Mouse (Mus musculus) CH12.LX (cell line): ENCODE results near the gene Hist1h2af. TPM values are rescaled to one million over a fixed set of nuclear protein-coding genes. Genes with fewer than 3 reads are reported as not detected.
A peak's percentile ranks its signal among the peaks of the same experiment; 100 is the strongest.

ENCODE experiments used
- DNase-seq: peaks from one replicate; pipeline ENCODE4 v3.0.0-alpha.2; 2013; ENCODE audit errors: extremely low read depth
- H3K27ac ChIP-seq: 2 replicates; pipeline ENCODE4 v1.5.1; 2012; ENCODE audit warnings: low read depth, mild to moderate bottlenecking, control low read depth, moderate library complexity; ENCODE audit not compliant: insufficient read depth
- H3K27me3 ChIP-seq: replicated peaks from 2 replicates; pipeline ENCODE3; 2012; ENCODE audit warnings: inconsistent platforms
- H3K36me3 ChIP-seq, 2 experiments: replicated peaks in 1 of 2; 2 replicates each; pipeline versions ENCODE3 to v1.6.1; 2012; ENCODE audit warnings: inconsistent platforms in 1 of 2, low read length in 1 of 2, mild to moderate bottlenecking in 1 of 2, mixed read lengths in 1 of 2, moderate library complexity in 1 of 2; ENCODE audit not compliant: control insufficient read depth in 1 of 2, insufficient read depth in 1 of 2
- H3K4me1 ChIP-seq, 2 experiments: 2 replicates each; pipeline ENCODE4 v1.6.1; 2012; ENCODE audit warnings: inconsistent platforms in 1 of 2, moderate library complexity in 1 of 2; ENCODE audit not compliant: insufficient read depth in 2 of 2, control insufficient read depth in 1 of 2
- H3K4me2 ChIP-seq: 2 replicates; pipeline ENCODE4 v1.6.1; 2012; ENCODE audit warnings: low read depth, mild to moderate bottlenecking, control low read depth; ENCODE audit not compliant: poor library complexity, insufficient read depth, severe bottlenecking
- H3K4me3 ChIP-seq, 3 experiments: fragments of 150-350 bp in 1 of 3; sonication (generic) in 1 of 3; replicated peaks in 1 of 3; 2 replicates each; pipeline versions ENCODE3 to v1.5.1; 2011 to 2012; ENCODE audit warnings: low read depth in 2 of 3, low read length in 2 of 3, mild to moderate bottlenecking in 2 of 3, moderate library complexity in 2 of 3, control low read depth in 1 of 3, improper control_type of control experiment in 1 of 3, inconsistent platforms in 1 of 3, mixed read lengths in 1 of 3; ENCODE audit not compliant: poor library complexity in 1 of 3
- H3K79me2 ChIP-seq: replicated peaks from 2 replicates; pipeline ENCODE4 v1.6.1; 2012; ENCODE audit warnings: mild to moderate bottlenecking, moderate library complexity; ENCODE audit not compliant: control insufficient read depth, poor library complexity, insufficient read depth, severe bottlenecking; ENCODE audit errors: extremely low read depth
- H3K9ac ChIP-seq: 2 replicates; pipeline ENCODE4 v1.6.1; 2012; ENCODE audit warnings: low read depth, mild to moderate bottlenecking, control low read depth, moderate library complexity; ENCODE audit not compliant: insufficient read depth
- H3K9me3 ChIP-seq: replicated peaks from 2 replicates; pipeline ENCODE3; 2012; ENCODE audit warnings: low read length, inconsistent platforms, mixed read lengths
- BHLHE40 ChIP-seq: IDR thresholded peaks from 2 replicates; pipeline ENCODE4 v1.6.1; 2011; ENCODE audit warnings: mild to moderate bottlenecking, low read depth, low read length, improper control_type of control experiment
- CHD1 ChIP-seq: IDR thresholded peaks from 2 replicates; pipeline ENCODE4 v1.6.1; 2012; ENCODE audit warnings: low read depth, low read length, improper control_type of control experiment, inconsistent platforms
- CHD2 ChIP-seq: IDR thresholded peaks from 2 replicates; pipeline ENCODE4 v1.6.1; 2011; ENCODE audit warnings: low read length, improper control_type of control experiment
- CTCF ChIP-seq, 2 experiments: IDR thresholded peaks in 1 of 2; conservative IDR thresholded peaks in 1 of 2; 2 replicates each; pipeline ENCODE4 v1.5.1; 2011 to 2012; ENCODE audit warnings: low read depth in 2 of 2, low read length in 2 of 2, improper control_type of control experiment in 1 of 2, inconsistent platforms in 1 of 2, mild to moderate bottlenecking in 1 of 2, moderate library complexity in 1 of 2
- E2F4 ChIP-seq: IDR thresholded peaks from 2 replicates; pipeline ENCODE4 v1.6.1; 2011; ENCODE audit warnings: low read depth, low read length, improper control_type of control experiment; ENCODE audit not compliant: insufficient replicate concordance
- ELF1 ChIP-seq: IDR thresholded peaks from 2 replicates; pipeline ENCODE4 v1.6.1; 2014; ENCODE audit warnings: low read depth, mild to moderate bottlenecking, inconsistent platforms, low read length, improper control_type of control experiment
- EP300 ChIP-seq: IDR thresholded peaks from 2 replicates; pipeline ENCODE4 v1.6.1; 2011; ENCODE audit warnings: low read length, improper control_type of control experiment
- ETS1 ChIP-seq: conservative IDR thresholded peaks from 2 replicates; pipeline ENCODE4 v1.6.1; 2012; ENCODE audit warnings: low read depth, mild to moderate bottlenecking, inconsistent platforms, low read length, improper control_type of control experiment, moderate library complexity
- GABPA ChIP-seq: IDR thresholded peaks from 2 replicates; pipeline ENCODE4 v1.6.1; 2012; ENCODE audit warnings: low read depth, low read length, improper control_type of control experiment, inconsistent platforms; ENCODE audit not compliant: insufficient replicate concordance
- HCFC1 ChIP-seq: IDR thresholded peaks from 2 replicates; pipeline ENCODE4 v1.6.1; 2012; ENCODE audit warnings: low read depth, mild to moderate bottlenecking, inconsistent platforms, low read length, improper control_type of control experiment
- IRF4 ChIP-seq: IDR thresholded peaks from 2 replicates; pipeline ENCODE4 v1.6.1; 2014; ENCODE audit warnings: low read depth, mild to moderate bottlenecking, inconsistent platforms, low read length, improper control_type of control experiment
- JUN ChIP-seq: IDR thresholded peaks from 2 replicates; pipeline ENCODE4 v1.6.1; 2011; ENCODE audit warnings: low read depth, mild to moderate bottlenecking, low read length, improper control_type of control experiment, moderate library complexity; ENCODE audit not compliant: insufficient read depth
- JUND ChIP-seq: conservative IDR thresholded peaks from 2 replicates; pipeline ENCODE4 v1.6.1; 2011; ENCODE audit warnings: low read depth, low read length, improper control_type of control experiment
- KAT2A ChIP-seq: IDR thresholded peaks from 2 replicates; pipeline ENCODE4 v1.6.1; 2012; ENCODE audit warnings: low read length, improper control_type of control experiment, inconsistent platforms; ENCODE audit not compliant: insufficient replicate concordance
- MAFK ChIP-seq: IDR thresholded peaks from 2 replicates; pipeline ENCODE4 v1.6.1; 2011; ENCODE audit warnings: low read length, improper control_type of control experiment; ENCODE audit not compliant: insufficient replicate concordance
- MAX ChIP-seq: IDR thresholded peaks from 2 replicates; pipeline ENCODE4 v1.6.1; 2011; ENCODE audit warnings: low read length, improper control_type of control experiment
- MAZ ChIP-seq: IDR thresholded peaks from 2 replicates; pipeline ENCODE4 v1.6.1; 2012; ENCODE audit warnings: low read depth, mild to moderate bottlenecking, inconsistent platforms, low read length, improper control_type of control experiment, moderate library complexity
- MEF2A ChIP-seq: IDR thresholded peaks from 2 replicates; pipeline ENCODE4 v1.6.1; 2014; ENCODE audit warnings: low read depth, mild to moderate bottlenecking, inconsistent platforms, low read length, improper control_type of control experiment, borderline replicate concordance
- MXI1 ChIP-seq: IDR thresholded peaks from 2 replicates; pipeline ENCODE4 v1.6.1; 2011; ENCODE audit warnings: mild to moderate bottlenecking, low read depth, low read length, improper control_type of control experiment
- MYC ChIP-seq: IDR thresholded peaks from 2 replicates; pipeline ENCODE4 v1.6.1; 2011; ENCODE audit warnings: low read depth, mild to moderate bottlenecking, improper control_type of control experiment, low read length
- NELFE ChIP-seq: IDR thresholded peaks from 2 replicates; pipeline ENCODE4 v1.6.1; 2011; ENCODE audit warnings: low read depth, low read length, improper control_type of control experiment
- NRF1 ChIP-seq: IDR thresholded peaks from 2 replicates; pipeline ENCODE4 v1.6.1; 2014; ENCODE audit warnings: low read depth, mild to moderate bottlenecking, inconsistent platforms, low read length, improper control_type of control experiment, moderate library complexity
- PAX5 ChIP-seq: IDR thresholded peaks from 2 replicates; pipeline ENCODE4 v1.6.1; 2012; ENCODE audit warnings: low read length, inconsistent platforms, mixed read lengths
- POLR2A ChIP-seq: IDR thresholded peaks from 2 replicates; pipeline ENCODE4 v1.6.1; 2011; ENCODE audit warnings: low read depth, mild to moderate bottlenecking, improper control_type of control experiment, low read length
- POLR2AphosphoS2 ChIP-seq: IDR thresholded peaks from 2 replicates; pipeline ENCODE4 v1.6.1; 2011; ENCODE audit warnings: low read depth, low read length, improper control_type of control experiment
- RAD21 ChIP-seq: IDR thresholded peaks from 2 replicates; pipeline ENCODE4 v1.6.1; 2011; ENCODE audit warnings: low read depth, mild to moderate bottlenecking, low read length, improper control_type of control experiment, moderate library complexity
- RCOR1 ChIP-seq: conservative IDR thresholded peaks from 2 replicates; pipeline ENCODE4 v1.6.1; 2012; ENCODE audit warnings: low read depth, mild to moderate bottlenecking, inconsistent platforms, low read length, improper control_type of control experiment
- SIN3A ChIP-seq: IDR thresholded peaks from 2 replicates; pipeline ENCODE4 v1.6.1; 2012; ENCODE audit warnings: low read length, improper control_type of control experiment, inconsistent platforms
- SMC3 ChIP-seq: IDR thresholded peaks from 2 replicates; pipeline ENCODE4 v1.6.1; 2011; ENCODE audit warnings: low read depth, low read length, improper control_type of control experiment
- TBP ChIP-seq: conservative IDR thresholded peaks from 2 replicates; pipeline ENCODE4 v1.6.1; 2011; ENCODE audit warnings: low read depth, low read length, improper control_type of control experiment
- TCF12 ChIP-seq: IDR thresholded peaks from 2 replicates; pipeline ENCODE4 v1.6.1; 2014; ENCODE audit warnings: low read depth, mild to moderate bottlenecking, inconsistent platforms, low read length, improper control_type of control experiment
- UBTF ChIP-seq: IDR thresholded peaks from 2 replicates; pipeline ENCODE4 v1.6.1; 2012; ENCODE audit warnings: low read depth, mild to moderate bottlenecking, inconsistent platforms, low read length, improper control_type of control experiment, moderate library complexity
- USF1 ChIP-seq: IDR thresholded peaks from 2 replicates; pipeline ENCODE4 v1.6.1; 2014; ENCODE audit warnings: low read depth, mild to moderate bottlenecking, inconsistent platforms, low read length, improper control_type of control experiment
- USF2 ChIP-seq: conservative IDR thresholded peaks from 2 replicates; pipeline ENCODE4 v1.6.1; 2011; ENCODE audit warnings: low read depth, low read length, improper control_type of control experiment
- ZC3H11A ChIP-seq: IDR thresholded peaks from 2 replicates; pipeline ENCODE4 v1.6.1; 2012; ENCODE audit warnings: low read depth, mild to moderate bottlenecking, inconsistent platforms, low read length, improper control_type of control experiment
- ZKSCAN1 ChIP-seq: IDR thresholded peaks from 2 replicates; pipeline ENCODE4 v1.6.1; 2012; ENCODE audit warnings: low read depth, inconsistent platforms, low read length, improper control_type of control experiment, borderline replicate concordance
- ZMIZ1 ChIP-seq: IDR thresholded peaks from 2 replicates; pipeline ENCODE4 v1.6.1; 2012; ENCODE audit warnings: low read depth, mild to moderate bottlenecking, inconsistent platforms, low read length, improper control_type of control experiment
- ZNF384 ChIP-seq: IDR thresholded peaks from 2 replicates; pipeline ENCODE4 v1.6.1; 2012; ENCODE audit warnings: low read depth, low read length, improper control_type of control experiment, inconsistent platforms
- dilution Hi-C: fragments of 300-500 bp; cut with MboI; formaldehyde crosslinking; loops from 2 replicates; pipeline ENCODE4 v1.14.3; 2020; ENCODE audit warnings: low sequenced_read_pairs; ENCODE audit not compliant: extremely low pct_unique_long_range_greater_than_20kb, extremely low pct_ligation_motif_present
- in situ Hi-C: fragments of 300-500 bp; cut with MboI; formaldehyde crosslinking; loops from 3 replicates; pipeline ENCODE4 v1.14.3; 2019; ENCODE audit warnings: low sequenced_read_pairs, low pct_ligation_motif_present, low pct_unique_long_range_greater_than_20kb, mixed read lengths
- polyA plus RNA-seq: library from polyadenylated mRNA; unstranded; fragments of >175 nt; gene quantifications from 2 replicates; pipeline ENCODE4 v1.2.1, GENCODE M21; 2012; ENCODE audit warnings: low read depth; ENCODE audit not compliant: insufficient read length
- total RNA-seq, 2 experiments: library from RNA; depleted of rRNA; stranded (reverse); fragments of 300-350 nt in 1 of 2; fragments of >200 nt in 1 of 2; gene quantifications; 2 replicates each; pipeline ENCODE4 v1.2.3; 2012 to 2014

Hist1h2af gene
- total and polyA plus RNA-seq, 3 experiments, result 57.1 to 932 (median 68.6) TPM

- H3K9me3 ChIP-seq, result no peaks in the 10 kb centered on the region
- peak within 1 kb of the TSS; percentile 58 for H3K4me2 ChIP-seq
- dilution Hi-C loops, result no loop called here
- in situ Hi-C loops, result no loop called here
- peak within 1 kb of the TSS; percentile 88 for H3K9ac ChIP-seq
- DNase-seq, result peak; percentile 92
- no peaks in the 10 kb centered on the region for H3K36me3 ChIP-seq
- no peaks in the 10 kb centered on the region for H3K27me3 ChIP-seq
- TF ChIP-seq MYC (peak; percentile 79; the same call in 1 of the 2 replicates), E2F4 (no peak), ZNF384 (0 out of 2 replicates have a peak, but pooled peaks have one; percentile 24), TBP (peak; percentile 99), USF1 (no peak), JUND (peak; percentile 62; the same call in 1 of the 2 replicates), ZKSCAN1 (no peak), MAZ (no peak), ZMIZ1 (peak; percentile 97), MAX (no peak), ETS1 (no peak), IRF4 (no peak), UBTF (no peak), RCOR1 (no peak; the same call in 1 of the 2 replicates), BHLHE40 (peak; percentile 26; the same call in 1 of the 2 replicates), SIN3A (no peak; the same call in none of the 2 replicates), USF2 (no peak), MAFK (no peak), CHD2 (no peak), POLR2AphosphoS2 (peak; percentile 5; the same call in 1 of the 2 replicates), TCF12 (peak; percentile 55), HCFC1 (no peak), PAX5 (no peak), KAT2A (no peak), NRF1 (no peak), NELFE (peak; percentile 95), POLR2A (no peak; the same call in 1 of the 2 replicates), ELF1 (no peak), CTCF (conservative IDR thresholded peaks at IDR 0.05 in 1 of 2, IDR thresholded peaks at IDR 0.05 in 1 of 2; ENCODE audit: low read depth in 2 of 2, low read length in 2 of 2) (no peak), RAD21 (no peak), JUN (peak; percentile 15; the same call in 1 of the 2 replicates), EP300 (no peak), MEF2A (no peak), ZC3H11A (no peak), CHD1 (no peak), MXI1 (0 out of 2 replicates have a peak, but pooled peaks have one; percentile 51), SMC3 (no peak), GABPA (no peak)
- H3K27ac ChIP-seq, result peak within 1 kb of the TSS; percentile 87
- peak within 1 kb of the TSS; percentile 19 to 69 (median 46) for H3K4me3 ChIP-seq
- H3K4me1 ChIP-seq, result peaks cover 0 to 15% of the 10 kb centered on the region in 2 experiments; a peak in 2 of 4 replicates
- no peaks in the 10 kb centered on the region for H3K79me2 ChIP-seq
These were observed 41.7 kb downstream of the Hist1h2af start, which contains the start of gene Hist1h3d for GRCm38 (mm10) chr13:23575271-23575851. Hist1h3d (plus strand) TSS chr13:23575763.
